ENCODE assay signal across 22 mouse cellular contexts in genomic region chr19:21731887-21732286, GRCm38 (mm10).
"Had no signal": no experiment of that assay in that cellular context is flagged by ENCODE, and none has a peak within 500 bp of the region (broad histone marks: within the 10 kb centered on the region; RNA-seq: fewer than 3 reads in every experiment).

No protein-coding gene starts in this region.

- H3K27me3 ChIP-seq: lung, embryonic 15.5 days; midbrain, embryonic 12.5 days; neural tube, embryonic 13.5 days; neural tube, embryonic 15.5 days had no signal

- H3K9me3 ChIP-seq: lung, embryonic 15.5 days; midbrain, embryonic 10.5 days; midbrain, embryonic 12.5 days; neural tube, embryonic 13.5 days; neural tube, embryonic 15.5 days had no signal

- H3K4me1 ChIP-seq: lung, embryonic 15.5 days; midbrain, embryonic 12.5 days; neural tube, embryonic 15.5 days had no signal

- H3K4me3 ChIP-seq: lung, embryonic 15.5 days; midbrain, embryonic 10.5 days; midbrain, embryonic 12.5 days; myocyte; neural tube, embryonic 13.5 days; neural tube, embryonic 15.5 days had no signal

- ATAC-seq: liver, postnatal 0 days; lung, postnatal 0 days; midbrain, embryonic 16.5 days had no signal

- H3K36me3 ChIP-seq: lung, embryonic 15.5 days; midbrain, embryonic 10.5 days; midbrain, embryonic 12.5 days; neural tube, embryonic 13.5 days; neural tube, embryonic 15.5 days had no signal

- H3K27ac ChIP-seq: lung, embryonic 15.5 days; macrophage; midbrain, embryonic 10.5 days; midbrain, embryonic 12.5 days; neural tube, embryonic 13.5 days; neural tube, embryonic 15.5 days had no signal

- DNase-seq: liver, postnatal 0 days; lung, adult 2 months; lung, postnatal 14 days; lung, postnatal 36 days; midbrain, embryonic 14.5 days; retina, postnatal 1 day; right cerebral cortex, adult 18-20 months; right cerebral cortex, postnatal 25 days; right cerebral cortex, postnatal 4 days; spleen, adult 18-20 months; thymus, adult 18-20 months; thymus, postnatal 14 days; thymus, postnatal 36 days had no signal
